Mouse (Mus musculus) G1E (cell line): ENCODE results near the gene Prkar1a.

ENCODE experiments used
- CTCF ChIP-seq: IDR thresholded peaks from 2 replicates; pipeline ENCODE4 v1.5.1; 2012; ENCODE audit warnings: low read depth, low read length, inconsistent platforms, mixed read lengths
- GATA1 ChIP-seq: IDR thresholded peaks from 2 replicates; pipeline ENCODE4 v1.6.1; 2012; ENCODE audit warnings: borderline replicate concordance, low read length, inconsistent platforms, mixed read lengths
- GATA2 ChIP-seq: IDR thresholded peaks from 2 replicates; pipeline ENCODE4 v1.6.1; 2012; ENCODE audit warnings: low read depth, low read length, inconsistent platforms, borderline replicate concordance
- TAL1 ChIP-seq: conservative IDR thresholded peaks from 2 replicates; pipeline ENCODE4 v1.6.1; 2012; ENCODE audit warnings: low read depth, low read length, inconsistent platforms, mixed read lengths

DNA sequence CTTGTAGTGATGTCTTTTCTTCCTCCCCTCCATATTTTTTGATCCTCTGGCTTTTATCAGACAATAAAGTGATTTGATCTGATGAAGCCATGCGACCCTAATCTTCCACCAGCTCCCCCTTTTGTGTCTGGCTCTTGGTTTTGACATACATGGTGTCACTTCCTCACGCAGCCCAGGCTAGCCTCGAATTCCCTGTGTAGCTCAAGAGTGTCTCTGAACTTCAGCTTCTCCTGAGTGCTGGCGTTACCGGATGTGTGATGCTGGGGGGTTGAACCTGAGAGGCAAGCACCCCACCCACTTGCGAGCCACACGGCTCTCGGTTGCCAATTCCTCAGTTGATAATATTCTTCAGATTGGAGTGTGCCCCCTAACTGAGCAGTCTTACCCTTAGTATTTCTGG, 23.2 kb downstream of the Prkar1a start:
- TF ChIP-seq CTCF (no peak), GATA1 (no peak), TAL1 (no peak), GATA2 (no peak)
